Comparison of ENCODE assay signal across 8 mouse cellular contexts in the genomic region with DNA sequence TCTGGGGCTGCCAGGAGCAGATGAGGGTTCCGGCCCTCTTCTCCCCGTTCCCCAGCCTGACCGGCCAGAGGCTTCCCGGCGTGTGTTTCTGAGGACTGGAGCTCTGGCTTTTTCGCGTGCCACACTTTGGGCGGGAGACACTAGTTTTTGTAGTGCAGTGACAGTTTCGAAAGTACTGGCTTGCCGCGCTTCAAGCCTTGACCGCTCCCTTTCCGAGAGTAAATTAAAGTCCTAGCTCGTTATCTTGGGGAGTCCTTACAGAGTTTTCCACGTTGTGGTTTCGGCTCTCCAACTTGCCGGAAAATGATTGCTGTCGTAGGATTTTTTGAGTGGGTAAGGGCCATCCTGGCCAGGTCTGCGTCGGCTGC. TPM values are rescaled to one million over a fixed set of nuclear protein-coding genes. Genes with fewer than 3 reads are reported as not detected.
DNase-seq lines count a peak whose midpoint lies in the region; ATAC-seq and TF ChIP-seq lines count a peak whose summit lies in the region.

No protein-coding gene starts in this region.

- peaks cover 41% of the 10 kb centered on the region for H3K4me1 ChIP-seq in heart, embryonic 10.5 days
- peaks cover 57% of the 10 kb centered on the region for H3K4me1 ChIP-seq in E14TG2a.4 (replicated peaks; ENCODE audit: low read depth, low read length)
- peaks cover 35% of the 10 kb centered on the region for H3K4me1 ChIP-seq in forebrain, embryonic 16.5 days (replicated peaks; ENCODE audit: control insufficient read depth, insufficient read depth, low read length)
- peaks cover 24% of the 10 kb centered on the region for H3K4me1 ChIP-seq in liver, postnatal 0 days (ENCODE audit: insufficient read depth)

- TF ChIP-seq EP300 in liver, postnatal 0 days (IDR thresholded peaks at IDR 0.05; ENCODE audit: low read depth), result peak; percentile 14; the same call in 1 of the 2 replicates

- H3K4me2 ChIP-seq in forebrain, embryonic 16.5 days (ENCODE audit: low read length), result peak overlapping the region; percentile 84
- H3K4me2 ChIP-seq in liver, postnatal 0 days (ENCODE audit: low read depth, low read length), result peak overlapping the region; percentile 85

- H3K27me3 ChIP-seq in heart, embryonic 10.5 days (ENCODE audit: insufficient read depth, poor library complexity, severe bottlenecking), result no peaks in the 10 kb centered on the region
- no peaks in the 10 kb centered on the region for H3K27me3 ChIP-seq in E14TG2a.4 (ENCODE audit: insufficient read depth, low read length)
- H3K27me3 ChIP-seq in forebrain, embryonic 16.5 days (replicated peaks; ENCODE audit: control insufficient read depth, insufficient read depth, low read length), result no peaks in the 10 kb centered on the region
- no peaks in the 10 kb centered on the region for H3K27me3 ChIP-seq in liver, postnatal 0 days (ENCODE audit: insufficient read depth, low read length)

- peak overlapping the region; percentile 94 for H3K4me3 ChIP-seq in heart, embryonic 10.5 days
- peak overlapping the region; percentile 95 for H3K4me3 ChIP-seq in E14TG2a.4 (replicated peaks; ENCODE audit: low read length)
- peak overlapping the region; percentile 100 for H3K4me3 ChIP-seq in forebrain, embryonic 16.5 days (replicated peaks; ENCODE audit: low read length)
- peak overlapping the region; percentile 92 for H3K4me3 ChIP-seq in liver, postnatal 0 days (ENCODE audit: low read depth, low read length)

- no peak for DNase-seq in heart, embryonic 10.5 days (ENCODE audit: low spot score)
- DNase-seq in heart, adult 18-20 months, result no peak
- no peak for DNase-seq in liver, postnatal 0 days
- DNase-seq in adrenal gland, postnatal 25 days, result no peak
- no peak for DNase-seq in thymus, postnatal 14 days
- no peak for DNase-seq in right cerebral cortex, postnatal 14 days

- peak overlapping the region; percentile 100 for H3K9ac ChIP-seq in forebrain, embryonic 16.5 days (replicated peaks; ENCODE audit: low read depth, low read length)
- H3K9ac ChIP-seq in liver, postnatal 0 days (replicated peaks), result peak overlapping the region; percentile 99

- H3K9me3 ChIP-seq in heart, embryonic 10.5 days, result no peaks in the 10 kb centered on the region
- H3K9me3 ChIP-seq in E14TG2a.4 (ENCODE audit: low read length), result no peaks in the 10 kb centered on the region
- no peaks in the 10 kb centered on the region for H3K9me3 ChIP-seq in forebrain, embryonic 16.5 days (ENCODE audit: control insufficient read depth, low read length)
- no peaks in the 10 kb centered on the region for H3K9me3 ChIP-seq in liver, postnatal 0 days (ENCODE audit: low read length)

- ATAC-seq in forebrain, embryonic 16.5 days, result no peak
- ATAC-seq in liver, postnatal 0 days, result peak; percentile 14

- peak overlapping the region; percentile 100 for H3K27ac ChIP-seq in heart, embryonic 10.5 days
- H3K27ac ChIP-seq in forebrain, embryonic 16.5 days (ENCODE audit: low read length), result peak overlapping the region; percentile 100
- H3K27ac ChIP-seq in liver, postnatal 0 days (ENCODE audit: low read depth), result peak overlapping the region; percentile 99

- under 1% methylated on average over 20 of the region's 20 CpGs for WGBS in heart, embryonic 10.5 days
- WGBS in forebrain, embryonic 16.5 days, result under 1% methylated on average over 20 of the region's 20 CpGs
- under 1% methylated on average over 20 of the region's 20 CpGs for WGBS in liver, postnatal 0 days (ENCODE audit: insufficient replicate concordance)

- 0 out of 2 replicates have a peak, but pooled peaks cover 3% of the 10 kb centered on the region for H3K36me3 ChIP-seq in heart, embryonic 10.5 days
- peaks cover 30% of the 10 kb centered on the region for H3K36me3 ChIP-seq in E14TG2a.4 (ENCODE audit: insufficient read depth, low read length)
- H3K36me3 ChIP-seq in forebrain, embryonic 16.5 days (ENCODE audit: control insufficient read depth, insufficient read depth), result no peaks in the 10 kb centered on the region
- H3K36me3 ChIP-seq in liver, postnatal 0 days (replicated peaks; ENCODE audit: insufficient read depth, low read length), result no peaks in the 10 kb centered on the region

- TF ChIP-seq CTCF in E14TG2a.4 (conservative IDR thresholded peaks at IDR 0.05; ENCODE audit: low read length), result no peak
- TF ChIP-seq CTCF in liver, postnatal 0 days (IDR thresholded peaks at IDR 0.05; ENCODE audit: low read depth), result no peak

RNA-seq across cellular contexts. Expression of gene Srsf4, which starts 0.7 kb away (rescaled TPM):
- polyA plus RNA-seq in heart, embryonic 10.5 days (2016; fragmentation: Nextera tagmentation; extraction: Ambion mirVana), result 81.0 and 96.1 TPM in 2 replicates
- total RNA-seq in heart, adult 18-20 months (2021), result 10 to 100 TPM; 31.2 to 32.9 TPM
- polyA plus RNA-seq in forebrain, embryonic 16.5 days (2015; fragmentation: Nextera tagmentation; extraction: Ambion mirVana), result 143 and 156 TPM in 2 replicates
- 35.0 and 37.5 TPM in 2 replicates for polyA plus RNA-seq in liver, postnatal 0 days (2015; fragmentation: Nextera tagmentation; extraction: Ambion mirVana)
- total RNA-seq in adrenal gland, postnatal 25 days (2021), result 70.9 and 71.7 TPM in 2 replicates

RNA-seq across cellular contexts. Expression of gene Mecr, which starts 30.9 kb away (rescaled TPM):
- 45.9 and 52.5 TPM in 2 replicates for polyA plus RNA-seq in heart, embryonic 10.5 days (2016; fragmentation: Nextera tagmentation; extraction: Ambion mirVana)
- total RNA-seq in heart, adult 18-20 months (2021), result 10 to 100 TPM; 25.0 to 32.3 TPM
- polyA plus RNA-seq in forebrain, embryonic 16.5 days (2015; fragmentation: Nextera tagmentation; extraction: Ambion mirVana), result 36.7 and 38.3 TPM in 2 replicates
- polyA plus RNA-seq in liver, postnatal 0 days (2015; fragmentation: Nextera tagmentation; extraction: Ambion mirVana), result 27.6 and 30.0 TPM in 2 replicates
- 81.7 and 96.8 TPM in 2 replicates for total RNA-seq in adrenal gland, postnatal 25 days (2021)

RNA-seq across cellular contexts. Expression of gene Ptpru, which starts 36.1 kb away (rescaled TPM):
- polyA plus RNA-seq in heart, embryonic 10.5 days (2016; fragmentation: Nextera tagmentation; extraction: Ambion mirVana), result 1.9 and 7.6 TPM in 2 replicates
- total RNA-seq in heart, adult 18-20 months (2021), result 1 to 10 TPM; 4.6 to 9.5 TPM
- polyA plus RNA-seq in forebrain, embryonic 16.5 days (2015; fragmentation: Nextera tagmentation; extraction: Ambion mirVana), result 21.5 and 29.7 TPM in 2 replicates
- 2.6 and 2.7 TPM in 2 replicates for polyA plus RNA-seq in liver, postnatal 0 days (2015; fragmentation: Nextera tagmentation; extraction: Ambion mirVana)
- total RNA-seq in adrenal gland, postnatal 25 days (2021), result 44.5 and 46.1 TPM in 2 replicates

RNA-seq across cellular contexts. Expression of gene Tmem200b, which starts 47.4 kb away (rescaled TPM):
- 2.1 and 3.5 TPM in 2 replicates for polyA plus RNA-seq in heart, embryonic 10.5 days (2016; fragmentation: Nextera tagmentation; extraction: Ambion mirVana)
- 1 to 10 TPM; 5.6 to 6.7 TPM for total RNA-seq in heart, adult 18-20 months (2021)
- polyA plus RNA-seq in forebrain, embryonic 16.5 days (2015; fragmentation: Nextera tagmentation; extraction: Ambion mirVana), result not detected in 2 replicates
- polyA plus RNA-seq in liver, postnatal 0 days (2015; fragmentation: Nextera tagmentation; extraction: Ambion mirVana), result 0.18 and 0.31 TPM in 2 replicates
- 4.3 and 7.2 TPM in 2 replicates for total RNA-seq in adrenal gland, postnatal 25 days (2021)
